Mouse (Mus musculus): ENCODE data around the gene Eef1akmt2.

- TF ChIP-seq POLR2A (IDR thresholded peaks at IDR 0.05; ENCODE audit: extremely low read depth, insufficient read depth, low read length) (no peak), CTCF (IDR thresholded peaks at IDR 0.05; ENCODE audit: extremely low read depth, insufficient read depth, low read length) (no peak)
Measured at GRCm38 (mm10) chr7:132843152-132843551, 9.3 kb downstream of the Eef1akmt2 start.

Measured in cortical plate, adult 2 months (tissue).